Mouse (Mus musculus) cortical plate, adult 2 months (tissue): ENCODE measurements around the gene Arhgap42. TPM values are rescaled to one million over a fixed set of nuclear protein-coding genes. Genes with fewer than 3 reads are reported as not detected.

Experiments
- H3K27ac ChIP-seq: fragments of 200-500 bp; 2 replicates; pipeline ENCODE4 v1.5.1; 2012; ENCODE audit warnings: low read length, control low read depth, inconsistent platforms; ENCODE audit not compliant: insufficient read depth
- H3K4me1 ChIP-seq: fragments of 200-500 bp; 2 replicates; pipeline ENCODE4 v1.6.1; 2011; ENCODE audit warnings: low read length; ENCODE audit not compliant: control insufficient read depth, insufficient read depth
- H3K4me3 ChIP-seq: fragments of 200-500 bp; 2 replicates; pipeline ENCODE4 v1.5.1; 2011; ENCODE audit warnings: mild to moderate bottlenecking, low read length, control low read depth; ENCODE audit not compliant: insufficient read depth
- CTCF ChIP-seq: fragments of 200-500 bp; IDR thresholded peaks from 2 replicates; pipeline ENCODE4 v1.5.1; 2011; ENCODE audit warnings: mild to moderate bottlenecking, control low read depth, low read length; ENCODE audit not compliant: insufficient read depth; ENCODE audit errors: extremely low read depth
- POLR2A ChIP-seq: fragments of 200-500 bp; IDR thresholded peaks from 2 replicates; pipeline ENCODE4 v1.6.1; 2011; ENCODE audit warnings: mild to moderate bottlenecking, low read length, control low read depth; ENCODE audit not compliant: insufficient read depth; ENCODE audit errors: extremely low read depth
- polyA plus RNA-seq: library from polyadenylated mRNA; depleted of rRNA; stranded (reverse); fragments of >200 nt; gene quantifications from 2 replicates; pipeline ENCODE4 v1.2.3, GENCODE M21; 2012

The Arhgap42 gene
- polyA plus RNA-seq, 1 experiment = 6.6 TPM

- Histone ChIP-seq H3K4me3 (no peak overlapping the region), H3K27ac (no peak overlapping the region), H3K4me1 (no peaks in the 10 kb centered on the region)
- TF ChIP-seq POLR2A (no peak), CTCF (no peak)
Measured at GRCm38 (mm10) chr9:9214296-9214695, 24.6 kb downstream of the Arhgap42 start.

GRCm38 (mm10) chr9:9211411-9212087 is 27.4 kb downstream of the Arhgap42 start:
- H3K4me3 ChIP-seq = no peak overlapping the region
- TF ChIP-seq POLR2A = no peak
- no peak for TF ChIP-seq CTCF
- H3K4me1 ChIP-seq = no peaks in the 10 kb centered on the region
- H3K27ac ChIP-seq = no peak overlapping the region

GRCm38 (mm10) chr9:9210464-9210863 is 28.4 kb downstream of the Arhgap42 start:
- H3K4me1 ChIP-seq = no peaks in the 10 kb centered on the region
- no peak overlapping the region for H3K4me3 ChIP-seq
- no peak overlapping the region for H3K27ac ChIP-seq
- no peak for TF ChIP-seq CTCF

- Histone ChIP-seq H3K4me3 (no peak overlapping the region), H3K4me1 (no peaks in the 10 kb centered on the region), H3K27ac (no peak overlapping the region)
- TF ChIP-seq POLR2A (no peak), CTCF (no peak)
Measured at GRCm38 (mm10) chr9:9208205-9208604, 30.7 kb downstream of the Arhgap42 start.

- H3K4me1 ChIP-seq = no peaks in the 10 kb centered on the region
- H3K4me3 ChIP-seq = no peak overlapping the region
- TF ChIP-seq POLR2A (no peak), CTCF (no peak)
- no peak overlapping the region for H3K27ac ChIP-seq
Measured at GRCm38 (mm10) chr9:9207251-9207650, 31.6 kb downstream of the Arhgap42 start.

- no peak overlapping the region for H3K27ac ChIP-seq
- H3K4me1 ChIP-seq = no peaks in the 10 kb centered on the region
- TF ChIP-seq CTCF (no peak), POLR2A (no peak)
- no peak overlapping the region for H3K4me3 ChIP-seq
Measured at GRCm38 (mm10) chr9:9200827-9201388, 38.0 kb downstream of the Arhgap42 start.

GRCm38 (mm10) chr9:9199170-9199841 is 39.6 kb downstream of the Arhgap42 start:
- Histone ChIP-seq H3K4me3 (no peak overlapping the region), H3K4me1 (no peaks in the 10 kb centered on the region), H3K27ac (no peak overlapping the region)
- no peak for TF ChIP-seq POLR2A

GRCm38 (mm10) chr9:9198645-9199044 is 40.3 kb downstream of the Arhgap42 start:
- Histone ChIP-seq H3K4me1 (no peaks in the 10 kb centered on the region), H3K4me3 (no peak overlapping the region), H3K27ac (no peak overlapping the region)
- TF ChIP-seq CTCF = no peak
- no peak for TF ChIP-seq POLR2A

GRCm38 (mm10) chr9:9196046-9196445 is 42.9 kb downstream of the Arhgap42 start:
- H3K4me1 ChIP-seq = no peaks in the 10 kb centered on the region
- no peak overlapping the region for H3K4me3 ChIP-seq
- TF ChIP-seq POLR2A (no peak), CTCF (no peak)
- no peak overlapping the region for H3K27ac ChIP-seq

GRCm38 (mm10) chr9:9194496-9194895 is 44.4 kb downstream of the Arhgap42 start:
- TF ChIP-seq POLR2A (no peak), CTCF (no peak)
- no peaks in the 10 kb centered on the region for H3K4me1 ChIP-seq
- no peak overlapping the region for H3K27ac ChIP-seq
- H3K4me3 ChIP-seq = no peak overlapping the region
